In genomic region chr9:78050452-78050970, GRCm38 (mm10) we compare ENCODE assay signal across 21 mouse cellular contexts. TPM values are rescaled to one million over a fixed set of nuclear protein-coding genes. Genes with fewer than 3 reads are reported as not detected.
A peak's percentile ranks its signal among the peaks of the same experiment; 100 is the strongest.
DNase-seq lines count a peak whose midpoint lies in the region; ATAC-seq and TF ChIP-seq lines count a peak whose summit lies in the region.
"Had no signal": no experiment of that assay in that cellular context is flagged by ENCODE, and none has a peak within 500 bp of the region (broad histone marks: within the 10 kb centered on the region; RNA-seq: fewer than 3 reads in every experiment).

No protein-coding gene starts in this region.

- H3K9me3 ChIP-seq in ES-Bruce4 (replicated peaks; ENCODE audit: control insufficient read depth, insufficient read depth, low read length, poor library complexity, severe bottlenecking): no peaks in the 10 kb centered on the region
- H3K9me3 ChIP-seq: embryonic facial prominence, embryonic 13.5 days; heart, embryonic 13.5 days; hindbrain, embryonic 15.5 days had no signal

- peak; percentile 63; the same call in 1 of the 2 replicates for TF ChIP-seq EP300 in ES-Bruce4 (IDR thresholded peaks at IDR 0.05; ENCODE audit: insufficient read depth, low read depth, low read length)

- no peaks in the 10 kb centered on the region for H3K27me3 ChIP-seq in ES-Bruce4 (ENCODE audit: control insufficient read depth, insufficient read depth, low read length, poor library complexity, severe bottlenecking)
- H3K27me3 ChIP-seq in cerebellum, adult 2 months (ENCODE audit: control insufficient read depth, insufficient read depth, low read length): no peaks in the 10 kb centered on the region
- H3K27me3 ChIP-seq: embryonic facial prominence, embryonic 13.5 days; heart, embryonic 13.5 days; hindbrain, embryonic 15.5 days; Patski had no signal

- no peak overlapping the region for H3K9ac ChIP-seq in ES-Bruce4 (ENCODE audit: low read depth, poor library complexity, severe bottlenecking)
- H3K9ac ChIP-seq: embryonic facial prominence, embryonic 13.5 days; heart, embryonic 13.5 days; hindbrain, embryonic 15.5 days had no signal

- TF ChIP-seq CTCF in ES-Bruce4 (IDR thresholded peaks at IDR 0.05; ENCODE audit: low read depth, low read length): no peak
- TF ChIP-seq CTCF in cerebellum, adult 2 months (IDR thresholded peaks at IDR 0.05; ENCODE audit: borderline replicate concordance, insufficient read depth, low read depth, low read length): no peak

- peak; percentile 59 for DNase-seq in ES-CJ7 (ENCODE audit: low read depth, low spot score)
- DNase-seq in mesoderm, embryonic 11.5 days (ENCODE audit: low read depth, low spot score): peak; percentile 13
- no peak for DNase-seq in layer of hippocampus, postnatal 25 days (ENCODE audit: extremely low spot score in 1 of 2, low spot score in 1 of 2)
- no peak for DNase-seq in cerebellum, adult 2 months
- DNase-seq: adrenal gland, adult 8-10 months; adrenal gland, postnatal 36 days; cerebellum, adult 8-10 months; cerebellum, postnatal 14 days; gastrocnemius, adult 2 months; gastrocnemius, postnatal 25 days; heart, postnatal 36 days had no signal

- peak; percentile 53 for ATAC-seq in granulocyte monocyte progenitor cell, adult 5-6 weeks (replicated peaks; ENCODE audit: poor library complexity, severe bottlenecking)
- ATAC-seq: forebrain, embryonic 14.5 days; Patski had no signal

- no peak overlapping the region for H3K4me3 ChIP-seq in ES-Bruce4 (ENCODE audit: low read depth, low read length)
- no peak overlapping the region for H3K4me3 ChIP-seq in cerebellum, adult 2 months (replicated peaks; ENCODE audit: insufficient read depth, low read depth, low read length)
- H3K4me3 ChIP-seq: embryonic facial prominence, embryonic 13.5 days; gastrocnemius, adult 2 months; heart, embryonic 13.5 days; hindbrain, embryonic 15.5 days had no signal

- TF ChIP-seq POLR2A in ES-Bruce4 (IDR thresholded peaks at IDR 0.05; ENCODE audit: insufficient read depth, low read length): no peak
- no peak for TF ChIP-seq POLR2A in cerebellum, adult 2 months (IDR thresholded peaks at IDR 0.05; ENCODE audit: borderline replicate concordance, insufficient read depth, low read length)

- H3K27ac ChIP-seq in ES-Bruce4 (ENCODE audit: insufficient read depth, low read length): peak overlapping the region; percentile 59; the same call in 1 of the 2 replicates
- no peak overlapping the region for H3K27ac ChIP-seq in cerebellum, adult 2 months (ENCODE audit: insufficient read depth, low read length)
- H3K27ac ChIP-seq: embryonic facial prominence, embryonic 13.5 days; gastrocnemius, adult 2 months; heart, embryonic 13.5 days; hindbrain, embryonic 15.5 days had no signal

- H3K36me3 ChIP-seq in ES-Bruce4 (ENCODE audit: control insufficient read depth, insufficient read depth, low read length, poor library complexity, severe bottlenecking): no peaks in the 10 kb centered on the region
- H3K36me3 ChIP-seq: embryonic facial prominence, embryonic 13.5 days; heart, embryonic 13.5 days; hindbrain, embryonic 15.5 days had no signal

- H3K4me1 ChIP-seq in ES-Bruce4 (ENCODE audit: control insufficient read depth, insufficient read depth, low read length): peaks cover 13% of the 10 kb centered on the region
- H3K4me1 ChIP-seq in cerebellum, adult 2 months (ENCODE audit: control insufficient read depth, insufficient read depth, low read length): no peaks in the 10 kb centered on the region
- H3K4me1 ChIP-seq: embryonic facial prominence, embryonic 13.5 days; hindbrain, embryonic 15.5 days had no signal

- 48% methylated on average over 5 of the region's 5 CpGs for WGBS in cerebellum, adult 2 months

RNA-seq across cellular contexts. Expression of gene Gcm1, which starts 1.2 kb away (rescaled TPM):
- 1.3 and 1.7 TPM in 2 replicates for polyA plus RNA-seq in ES-Bruce4 (2011; ENCODE audit: insufficient read depth, insufficient read length, low read depth, missing spikeins)
- not detected in 2 replicates for total RNA-seq in granulocyte monocyte progenitor cell, adult 5-6 weeks (2014; fragmentation: Nextera tagmentation)
- not detected in 2 replicates for total RNA-seq in granulocyte monocyte progenitor cell, adult 5-6 weeks (2017)
- total RNA-seq in layer of hippocampus, postnatal 25 days (2021): not detected
- polyA plus RNA-seq in cerebellum, adult 2 months (2012; rRNA removed): not detected in 2 replicates
- total RNA-seq: adrenal gland, adult 8-10 months; adrenal gland, postnatal 36 days; common myeloid progenitor, adult 5-6 weeks; gastrocnemius, adult 2 months; gastrocnemius, postnatal 25 days; heart, postnatal 36 days had no signal
- polyA plus RNA-seq: forebrain, embryonic 14.5 days; heart, embryonic 13.5 days; heart, postnatal 0 days; hindbrain, embryonic 11.5 days; hindbrain, embryonic 15.5 days had no signal

RNA-seq across cellular contexts. Expression of gene Fbxo9, which starts 58.4 kb away (rescaled TPM):
- polyA plus RNA-seq in ES-Bruce4 (2011; ENCODE audit: insufficient read depth, insufficient read length, low read depth, missing spikeins): 16.4 and 19.1 TPM in 2 replicates
- total RNA-seq in granulocyte monocyte progenitor cell, adult 5-6 weeks (2014; fragmentation: Nextera tagmentation): 50.6 and 67.0 TPM in 2 replicates
- 42.1 and 54.5 TPM in 2 replicates for total RNA-seq in granulocyte monocyte progenitor cell, adult 5-6 weeks (2017)
- 100 to 1,000 TPM in 1 of 2 experiments, 10 to 100 TPM in 1; 96.4 to 102 TPM for total RNA-seq in layer of hippocampus, postnatal 25 days (2021)
- 207 and 224 TPM in 2 replicates for polyA plus RNA-seq in cerebellum, adult 2 months (2012; rRNA removed)

RNA-seq across cellular contexts. Expression of gene Ick, which starts 58.5 kb away (rescaled TPM):
- polyA plus RNA-seq in ES-Bruce4 (2011; ENCODE audit: insufficient read depth, insufficient read length, low read depth, missing spikeins): 17.1 and 17.5 TPM in 2 replicates
- total RNA-seq in granulocyte monocyte progenitor cell, adult 5-6 weeks (2014; fragmentation: Nextera tagmentation): 11.8 and 15.4 TPM in 2 replicates
- 8.4 and 13.1 TPM in 2 replicates for total RNA-seq in granulocyte monocyte progenitor cell, adult 5-6 weeks (2017)
- 10 to 100 TPM; 22.6 to 27.0 TPM for total RNA-seq in layer of hippocampus, postnatal 25 days (2021)
- 15.1 and 16.9 TPM in 2 replicates for polyA plus RNA-seq in cerebellum, adult 2 months (2012; rRNA removed)

Comparison
In these comparisons a context has a peak if more than half of its experiments do, and no peak if none do; other contexts are left out.
1. DNase-seq: peak in ES-CJ7 (single experiment) and mesoderm, embryonic 11.5 days (single experiment); none in layer of hippocampus, postnatal 25 days (0 of 2) and cerebellum, adult 2 months (0 of 2).